Mouse (Mus musculus) right cerebral cortex, adult 18-20 months (tissue): Measurements from ENCODE around the gene Luc7l3.
A peak's percentile ranks its signal among the peaks of the same experiment; 100 is the strongest.

Experiments used
- DNase-seq: peaks from one replicate; pipeline ENCODE4 v3.0.0; 2022; ENCODE audit warnings: mixed read lengths

The Luc7l3 gene

DNA sequence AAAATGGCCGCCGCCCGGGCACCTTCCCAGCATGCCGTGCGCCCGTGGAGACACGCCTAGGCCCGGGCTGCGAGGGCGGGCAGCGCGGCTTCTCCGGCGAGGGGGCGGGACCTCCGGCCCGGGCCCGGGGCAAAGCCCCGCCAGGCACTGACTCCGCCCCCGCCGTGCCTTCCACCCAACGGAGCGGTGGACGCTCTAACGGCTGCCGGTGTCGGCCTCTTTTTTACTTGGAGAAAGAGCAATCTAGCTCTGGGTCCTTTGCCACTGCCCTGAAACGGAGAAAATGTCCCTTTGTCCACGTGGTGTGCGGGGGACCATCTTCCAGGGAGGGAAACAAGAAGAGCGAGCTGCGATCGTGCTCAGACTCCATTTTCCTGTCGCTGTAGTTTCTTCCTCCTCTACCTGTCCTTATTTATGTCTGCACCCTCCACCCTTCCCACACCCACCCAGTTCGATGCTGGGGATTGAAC, at the start of gene Luc7l3:
Luc7l3 (minus strand) TSS at position 58 of the 470 bp plus-strand sequence.
- DNase-seq = peak; percentile 96

DNA sequence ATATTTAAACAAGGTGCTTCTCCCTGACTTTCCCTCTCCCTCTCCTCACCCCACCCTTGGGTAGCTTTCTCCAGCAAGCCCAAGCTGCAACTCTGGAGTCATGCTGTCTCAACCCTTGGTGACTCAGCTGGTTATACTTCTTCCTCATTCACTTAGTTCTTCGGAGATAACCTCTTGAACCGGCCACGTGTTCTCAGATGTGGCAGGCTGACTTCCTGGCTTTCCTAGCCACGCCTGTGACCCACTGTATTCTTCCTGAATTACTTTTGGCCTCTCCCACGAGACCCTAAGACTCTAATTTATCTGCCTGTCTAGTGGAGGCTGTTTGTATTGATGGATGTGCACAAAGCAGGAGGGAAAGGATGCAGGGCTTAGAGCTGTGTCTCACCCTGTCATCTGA, 49.0 kb upstream of the Luc7l3 start:
- DNase-seq = no peak

GRCm38 (mm10) chr11:94369981-94370380, 48.2 kb upstream of the Luc7l3 start:
- no peak for DNase-seq

DNA sequence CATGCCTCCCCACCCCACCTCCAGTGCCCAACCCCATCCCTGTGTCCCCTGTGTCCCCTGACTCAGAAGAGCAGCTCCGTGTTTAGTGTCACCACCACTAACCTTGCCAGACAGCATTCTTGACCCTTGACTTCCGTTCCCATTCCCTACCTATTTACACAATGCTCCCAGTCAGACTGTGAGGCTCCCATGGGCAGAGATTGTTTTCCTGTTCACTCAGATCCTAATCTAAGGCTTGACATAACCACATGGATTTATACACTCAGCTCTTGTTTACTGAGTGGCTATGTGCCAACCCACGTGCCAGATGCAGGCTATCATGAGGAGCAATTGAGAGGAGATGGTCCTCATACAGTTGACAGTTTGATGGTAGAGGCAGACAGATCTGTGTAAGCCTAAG, 43.6 kb upstream of the Luc7l3 start:
- DNase-seq = no peak

DNA sequence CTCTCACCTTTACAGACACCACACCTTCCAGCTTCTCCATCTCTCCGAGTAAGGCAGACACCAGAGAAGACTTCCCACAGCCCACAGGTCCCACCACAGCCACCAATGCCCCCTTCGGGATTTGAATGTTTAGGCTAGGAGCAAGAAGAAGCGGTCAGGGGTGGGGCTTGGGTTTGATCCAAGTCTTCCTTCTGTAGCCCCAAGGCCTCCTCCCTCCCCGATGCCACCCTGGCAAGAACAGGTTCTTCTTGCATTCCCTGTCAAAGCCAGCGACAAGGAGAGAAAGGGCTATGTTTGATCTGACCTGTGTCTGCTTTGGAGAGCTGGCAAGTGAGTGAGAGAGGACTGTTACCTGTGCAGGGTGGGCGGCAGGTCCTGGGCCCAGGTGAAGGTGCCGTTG, 41.9 kb upstream of the Luc7l3 start:
- DNase-seq = no peak

DNA sequence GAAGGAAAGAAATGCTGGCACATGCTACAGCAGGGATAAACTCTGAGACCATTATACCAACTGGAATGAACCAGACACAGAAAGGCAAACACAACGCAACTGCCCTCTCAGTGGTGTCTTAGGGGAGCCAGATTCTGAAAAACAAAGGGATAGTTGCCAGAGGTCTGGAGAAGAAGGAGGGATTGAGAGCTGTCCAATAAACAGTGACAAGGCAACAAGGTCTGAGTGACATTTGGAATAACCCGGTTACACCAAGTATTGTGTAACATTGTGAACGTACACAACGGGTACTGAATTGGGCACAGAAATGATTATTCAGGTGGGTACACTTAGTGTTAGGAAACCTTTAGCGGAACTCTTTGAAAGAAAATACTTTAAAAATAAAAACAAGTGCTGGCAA, 40.3 kb upstream of the Luc7l3 start:
- no peak for DNase-seq

DNA sequence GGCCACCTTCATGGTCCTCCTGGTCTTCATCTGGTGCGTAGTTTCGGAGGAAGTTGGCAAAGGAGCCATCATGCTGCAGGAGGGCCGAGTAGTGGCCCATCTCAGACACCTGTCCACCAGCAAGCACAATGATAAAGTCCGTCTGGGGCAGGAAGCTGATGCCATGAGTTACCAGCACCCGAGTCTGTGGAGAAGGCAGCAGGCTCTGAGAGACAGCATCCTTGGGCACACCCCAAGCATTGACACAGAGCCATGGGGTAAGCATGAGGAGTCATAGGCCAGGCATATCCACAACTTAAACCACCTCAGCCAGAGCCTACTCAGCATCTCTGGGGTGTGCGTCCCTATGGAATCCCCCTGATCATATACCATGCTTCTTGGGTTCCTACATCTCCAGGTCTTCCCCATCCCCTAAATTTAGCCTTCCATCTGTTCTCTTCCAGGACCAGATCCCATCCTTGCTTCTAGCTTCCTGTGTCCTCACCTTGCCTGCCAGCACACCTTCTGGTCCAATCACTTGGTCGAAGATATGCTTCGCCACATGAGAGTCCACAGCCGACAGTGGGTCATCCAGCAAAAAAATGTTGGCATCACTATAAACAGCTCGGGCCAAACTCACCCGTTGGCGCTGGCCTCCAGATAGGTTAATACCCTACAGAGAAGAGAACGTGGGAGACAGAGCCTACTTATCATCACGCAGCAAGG, 39.5 kb upstream of the Luc7l3 start:
- DNase-seq = no peak

- DNase-seq = no peak
These were observed 37.4 kb upstream of the Luc7l3 start for GRCm38 (mm10) chr11:94359168-94359567.

DNA sequence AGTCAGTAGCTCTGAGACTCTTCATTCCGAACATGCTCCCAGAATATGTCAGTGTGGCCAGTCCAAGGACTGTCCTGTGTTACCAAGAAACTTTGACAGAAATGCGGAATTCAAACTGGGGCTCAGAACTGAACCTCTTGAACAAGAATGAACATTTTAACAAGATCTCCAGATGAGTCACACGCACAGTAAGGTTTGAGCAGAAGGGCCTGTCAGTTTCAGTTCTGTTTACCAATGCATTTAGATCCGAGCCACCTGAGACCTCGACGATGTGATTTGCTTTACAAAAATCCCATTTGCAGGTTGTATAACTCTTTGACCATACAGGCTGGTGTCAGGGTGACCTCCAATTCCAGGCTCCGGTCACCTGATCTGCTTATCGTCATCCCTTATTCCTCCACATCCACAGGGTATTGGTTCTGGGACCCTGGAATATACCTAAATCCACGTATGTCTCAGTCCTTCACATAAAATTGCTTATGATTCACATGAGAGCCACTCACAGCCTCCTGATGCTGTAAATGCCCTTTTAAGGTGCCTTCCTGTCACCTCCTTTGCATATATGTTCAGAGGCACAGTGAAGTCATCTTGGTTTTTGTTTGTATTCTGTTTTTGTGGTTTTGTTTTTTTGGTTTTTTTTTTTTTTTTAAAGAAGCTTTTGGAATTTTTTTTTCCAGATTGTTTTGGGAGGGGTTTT, 33.9 kb upstream of the Luc7l3 start:
- DNase-seq = no peak

DNA sequence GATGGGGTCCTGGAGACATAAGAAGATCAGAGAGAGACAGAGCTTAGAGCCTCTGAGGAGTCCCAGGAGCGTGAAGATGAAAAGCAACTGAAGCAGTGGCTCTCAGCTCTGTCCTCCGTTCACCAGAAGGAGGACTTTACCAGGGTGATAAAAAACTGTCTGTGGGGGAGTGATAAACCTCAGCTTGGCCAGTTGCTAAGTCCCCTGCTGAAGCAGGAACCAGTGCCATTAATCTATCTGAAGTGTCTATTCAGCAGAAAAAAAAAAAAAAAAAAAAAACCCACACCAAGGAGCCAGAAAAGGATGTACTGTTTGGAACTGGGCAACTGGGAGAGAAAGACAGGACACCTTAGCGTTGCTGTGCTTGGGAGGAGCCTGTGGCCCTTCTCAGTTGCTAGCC, 29.3 kb upstream of the Luc7l3 start:
- no peak for DNase-seq

DNA sequence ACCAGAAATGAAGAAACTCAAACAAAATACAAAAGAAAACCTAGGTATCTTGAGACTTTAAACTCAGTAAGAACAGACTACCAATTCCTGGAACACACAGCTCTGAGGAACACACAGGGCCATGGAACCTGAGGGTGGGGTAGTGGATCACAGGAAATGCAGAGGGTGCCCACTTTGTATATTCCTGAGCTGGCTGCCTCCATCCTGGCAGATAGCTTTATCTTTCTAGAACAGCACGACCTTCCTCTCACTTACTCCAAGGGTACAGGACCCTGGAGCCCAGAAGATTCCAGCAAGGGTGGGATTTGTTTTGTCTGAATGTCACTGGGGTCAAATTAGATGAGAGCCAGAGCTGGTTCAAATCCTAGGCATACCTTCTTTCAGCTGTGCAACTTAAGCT, 28.5 kb upstream of the Luc7l3 start:
- no peak for DNase-seq

- DNase-seq = no peak
These were observed 28.1 kb upstream of the Luc7l3 start for GRCm38 (mm10) chr11:94349839-94350238.

DNA sequence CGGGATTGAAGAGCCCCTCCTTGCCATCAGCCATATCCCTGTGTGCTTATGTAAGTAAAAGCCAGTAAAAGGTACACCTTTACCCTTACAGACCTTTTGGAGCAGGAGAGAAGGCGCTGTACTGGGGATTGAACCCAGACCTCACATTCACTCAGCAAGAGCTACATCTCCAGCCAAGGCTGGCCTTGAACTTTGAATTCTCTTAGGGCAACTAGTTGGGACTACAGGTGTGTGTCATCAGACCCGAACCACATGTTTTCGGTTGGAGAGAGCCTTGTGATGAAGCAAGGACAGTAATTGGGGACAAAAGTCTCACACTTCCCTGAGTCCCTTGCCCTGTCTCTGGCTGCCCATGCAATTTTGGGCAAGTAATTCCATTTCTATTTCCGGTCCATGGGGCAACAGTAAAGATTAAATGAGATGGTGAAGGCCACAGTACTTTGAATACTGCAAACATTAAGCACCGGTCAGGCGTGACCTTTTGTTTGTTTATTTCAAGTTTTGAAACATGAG, 25.3 kb upstream of the Luc7l3 start:
- DNase-seq = no peak

- no peak for DNase-seq
These were observed 24.8 kb upstream of the Luc7l3 start for GRCm38 (mm10) chr11:94346611-94347010.

GRCm38 (mm10) chr11:94345926-94346325, 24.1 kb upstream of the Luc7l3 start:
- DNase-seq = no peak

GRCm38 (mm10) chr11:94344470-94344869, 22.7 kb upstream of the Luc7l3 start:
- no peak for DNase-seq

DNA sequence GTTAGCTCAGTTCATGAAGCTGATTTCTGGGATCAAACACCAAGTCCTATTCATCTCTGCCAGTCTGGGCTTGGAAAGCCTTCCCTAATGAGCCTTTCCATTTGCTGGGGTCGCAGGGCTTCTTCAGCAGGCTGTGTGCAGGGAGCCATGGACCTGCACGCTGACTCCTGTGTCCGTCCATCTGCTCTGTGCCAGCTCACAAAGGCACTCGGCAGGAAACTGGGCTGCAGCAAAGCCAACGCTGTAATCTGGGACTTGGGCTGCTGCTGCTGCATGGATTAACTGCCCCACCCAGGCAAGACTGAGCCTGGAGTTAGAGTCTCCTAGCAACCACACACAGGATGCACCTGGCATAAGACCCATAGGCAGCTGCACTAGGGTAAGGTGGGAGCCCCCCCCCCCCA, 22.2 kb upstream of the Luc7l3 start:
- no peak for DNase-seq

DNA sequence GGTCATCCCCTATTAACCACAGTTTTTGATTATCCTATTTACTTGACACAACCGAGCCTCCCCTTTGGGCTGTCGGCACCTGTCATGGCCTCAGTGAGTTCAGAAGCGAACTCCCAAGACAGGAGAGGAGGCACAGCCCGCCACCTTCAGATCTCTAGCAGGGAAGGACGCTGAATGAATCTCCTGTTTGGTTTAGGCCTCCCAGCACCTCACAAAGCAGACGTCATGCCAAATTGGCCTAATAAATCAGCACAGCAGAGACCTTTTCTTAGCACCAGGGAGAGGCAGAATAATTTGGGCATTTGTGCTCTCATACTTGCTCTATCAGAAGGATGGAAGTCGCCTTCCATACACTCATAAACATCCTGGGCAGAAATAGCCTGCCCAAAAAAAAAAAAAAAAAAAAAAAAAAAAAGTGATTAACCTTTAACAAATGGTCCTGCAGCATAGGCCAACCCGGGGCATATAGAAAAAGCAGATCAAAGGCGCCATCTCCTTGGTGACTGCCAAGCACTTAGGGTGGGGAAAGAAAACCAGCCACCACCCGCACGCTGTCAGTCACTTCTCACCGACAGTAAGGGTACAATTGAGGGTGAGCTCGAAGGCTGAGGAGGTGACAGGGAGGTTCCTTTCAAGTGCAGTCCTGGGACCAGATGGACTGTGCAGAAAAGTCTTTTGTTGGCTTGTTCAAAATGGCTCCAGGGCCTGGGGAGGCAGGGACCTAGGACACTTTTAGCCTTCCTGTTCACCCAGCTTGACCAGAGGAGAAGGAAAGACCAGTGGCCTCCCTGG, 20.5 kb upstream of the Luc7l3 start:
- no peak for DNase-seq

- DNase-seq = no peak
These were observed 19.5 kb upstream of the Luc7l3 start for GRCm38 (mm10) chr11:94340948-94341933.

DNA sequence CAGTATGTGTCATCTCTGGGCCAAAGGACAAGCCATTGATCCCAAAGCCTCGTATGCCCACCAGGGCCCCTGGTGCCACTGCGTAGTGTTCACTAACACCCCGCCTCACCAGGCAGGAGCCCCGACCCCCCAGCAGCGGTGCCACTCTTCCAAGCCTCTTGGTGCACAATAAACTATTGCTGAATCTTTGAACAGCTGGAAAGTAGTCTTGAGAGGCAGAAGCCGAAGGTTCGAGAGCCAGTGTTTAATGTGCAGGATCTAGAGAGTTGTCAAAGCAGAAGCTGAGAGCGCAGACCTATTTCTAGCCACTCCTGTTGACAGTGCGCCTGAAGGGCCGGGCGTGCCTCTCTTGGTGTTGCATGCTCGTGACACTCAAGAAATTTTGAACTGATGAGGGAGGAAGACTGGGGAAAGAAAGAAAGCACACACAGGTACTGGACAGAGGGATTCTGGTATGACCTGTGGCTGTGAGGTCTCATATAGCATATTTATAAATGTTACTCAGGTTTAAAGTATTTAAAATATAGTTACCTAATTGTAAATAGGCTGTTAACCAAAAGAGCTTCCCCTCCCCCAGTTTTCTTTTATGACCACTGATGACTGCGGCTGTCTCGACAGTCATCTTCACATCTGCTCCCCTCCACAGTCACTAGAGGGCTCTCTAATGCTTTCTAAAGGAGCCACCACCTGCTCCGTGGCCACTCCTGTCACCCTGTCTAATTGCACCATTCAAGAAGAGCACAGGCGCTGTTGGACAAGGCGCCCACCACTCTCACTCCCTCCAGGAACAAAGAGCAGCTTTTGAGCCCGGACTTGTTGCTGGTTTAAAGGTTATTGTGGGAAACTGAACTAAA, 18.2 kb upstream of the Luc7l3 start:
- DNase-seq = peak; percentile 63

DNA sequence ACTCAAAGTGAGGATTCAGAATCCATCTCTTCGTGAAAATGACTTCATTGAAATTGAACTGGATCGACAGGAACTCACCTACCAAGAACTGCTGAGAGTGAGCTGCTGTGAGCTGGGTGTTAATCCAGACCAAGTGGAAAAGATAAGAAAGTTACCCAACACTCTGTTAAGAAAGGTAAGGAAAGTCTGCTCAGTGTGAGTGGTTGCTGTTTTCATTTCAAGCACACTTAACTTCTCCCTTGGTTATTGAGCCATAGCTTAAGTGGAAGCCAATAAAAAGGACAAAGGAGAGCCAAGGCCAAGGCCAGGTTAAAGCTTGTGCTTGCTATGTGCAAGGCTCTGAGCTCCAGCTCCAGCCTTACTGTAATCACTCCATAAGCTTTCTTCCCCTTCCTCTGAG, 16.6 kb upstream of the Luc7l3 start:
- DNase-seq = no peak
